Mouse (Mus musculus): ENCODE data around the gene Klhl29.

DNA sequence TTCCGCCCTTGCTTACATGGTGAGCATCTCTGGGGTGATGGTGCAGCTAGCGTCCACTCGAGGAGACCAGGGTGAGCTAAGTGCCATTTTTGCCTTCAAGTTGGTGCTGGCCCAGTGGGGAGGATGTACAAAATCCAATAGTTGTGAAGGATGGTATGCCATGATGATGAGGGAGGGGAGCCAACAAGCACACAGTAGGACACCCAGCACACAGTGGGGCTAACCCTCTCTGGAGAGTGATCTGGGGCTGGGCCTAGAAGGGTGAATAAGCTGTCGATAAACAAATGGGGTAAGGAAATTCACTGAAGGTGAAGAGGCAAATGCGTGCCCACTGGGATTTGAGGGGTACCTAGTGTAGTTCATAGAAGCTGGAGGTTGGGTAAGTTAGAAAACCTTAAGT, 290.8 kb downstream of the Klhl29 start:
- TF ChIP-seq POLR2A (IDR thresholded peaks at IDR 0.05; ENCODE audit: insufficient read length, low read depth) (no peak), MYOD1 (IDR thresholded peaks at IDR 0.05; ENCODE audit: control insufficient read depth in 1 of 3, insufficient read length in 2 of 3, low read depth in 2 of 3) (no peak), TCF12 (IDR thresholded peaks at IDR 0.05; ENCODE audit: insufficient read depth, poor library complexity, severe bottlenecking) (no peak), USF1 (IDR thresholded peaks at IDR 0.05; ENCODE audit: low read depth) (no peak), E2F4 (IDR thresholded peaks at IDR 0.05; ENCODE audit: insufficient read depth) (no peak), REST (IDR thresholded peaks at IDR 0.05; ENCODE audit: insufficient read depth, insufficient read length) (no peak), CEBPB (IDR thresholded peaks at IDR 0.05; ENCODE audit: insufficient read depth, poor library complexity, severe bottlenecking) (no peak), MYOG (IDR thresholded peaks at IDR 0.05; ENCODE audit: control insufficient read depth in 1 of 3, insufficient read depth in 1 of 3, insufficient read length in 2 of 3, low read depth in 2 of 3) (no peak)

Measured in myocyte (in vitro differentiated cells).